Mouse (Mus musculus): Measurements from ENCODE around the gene Tet1. TPM values are rescaled to one million over a fixed set of nuclear protein-coding genes. Genes with fewer than 3 reads are reported as not detected.
"Not testable (repeated sequence)": the region's sequence is repeated elsewhere in the genome, so short reads cannot be mapped to it uniquely, and the experiment has no call there.

Gene Tet1
- 1 to 10 TPM in 9 of 26 experiments, under 1 TPM in 12, not detected in 5; 0.04 to 2.3 (median 0.88) TPM for total RNA-seq (2018; cell fraction: chromatin; rRNA removed)
- total RNA-seq (2018; cell fraction: cytosol; rRNA removed): under 1 TPM; 0.03 to 0.73 (median 0.21) TPM
- 1 to 10 TPM in 5 of 26 experiments, under 1 TPM in 19, not detected in 2; 0.06 to 1.9 (median 0.39) TPM for total RNA-seq (2018; cell fraction: nucleus; rRNA removed)
- polyA plus RNA-seq (2018): 0.04 to 0.12 TPM (median 0.04 TPM) in 3 replicates

DNA sequence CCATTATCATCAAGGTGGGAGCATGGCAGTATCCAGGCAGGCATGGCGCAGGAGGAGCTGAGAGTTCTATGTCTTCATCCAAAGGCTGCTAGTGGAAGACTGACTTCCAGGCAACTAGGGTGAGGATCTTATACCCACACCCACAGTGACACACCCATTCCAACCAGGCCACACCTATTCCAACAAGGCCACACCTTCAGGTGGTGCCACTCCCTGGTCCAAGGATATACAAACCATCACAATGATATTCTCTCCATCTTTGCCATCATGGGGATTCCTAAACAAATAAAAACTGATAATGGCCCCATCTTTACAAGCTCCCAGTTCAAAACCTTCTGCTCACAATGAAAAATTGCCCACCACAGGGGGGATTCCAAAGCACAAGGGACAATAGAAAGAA is at the start of gene Tet1:
Gene Tet1 (minus strand): TSS at position 101 of the 400 bp plus-strand sequence.
- H3K79me2 ChIP-seq (ENCODE audit: inconsistent target); H3K36me3 ChIP-seq (ENCODE audit: inconsistent target); H3K27ac ChIP-seq; H3K4me3 ChIP-seq (ENCODE audit: inconsistent target): not testable (repeated sequence)
- WGBS (ENCODE audit: missing documents): no CpG with 5 or more reads among the region's 1 CpGs

DNA sequence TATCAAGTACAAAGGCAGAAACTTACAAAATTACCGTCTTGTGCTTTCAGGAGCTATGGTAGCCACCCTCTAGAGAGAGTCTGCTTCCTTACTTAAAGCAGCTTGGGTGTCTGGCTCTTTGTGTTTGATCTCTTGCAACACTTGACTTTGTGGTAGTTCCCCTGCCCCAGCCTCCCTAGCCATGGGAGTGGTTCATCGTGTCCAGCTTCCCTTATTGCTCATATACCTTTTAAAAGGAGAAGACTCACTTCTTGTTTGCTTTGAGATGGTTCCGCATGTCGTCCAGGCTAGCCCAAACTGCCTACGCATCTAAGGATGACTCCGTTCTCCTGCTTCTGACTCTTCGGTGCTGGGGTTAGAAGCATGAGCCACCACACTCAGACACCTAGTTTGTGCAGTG is 39.8 kb upstream of the Tet1 start:
- Histone ChIP-seq H3K27ac (peak overlapping the region; percentile 25), H3K79me2 (ENCODE audit: inconsistent target) (no peaks in the 10 kb centered on the region), H3K36me3 (ENCODE audit: inconsistent target) (no peaks in the 10 kb centered on the region; the same call in 1 of the 2 replicates), H3K4me3 (ENCODE audit: inconsistent target) (no peak overlapping the region)
- WGBS (ENCODE audit: missing documents): 22% methylated on average over 7 of the region's 7 CpGs

GRCm38 (mm10) chr10:62946738-62947471 is 38.1 kb upstream of the Tet1 start, which contains the start of gene Dna2:
Gene Dna2, plus strand, starts transcription at chr10:62947026.
- peak within 1 kb of the TSS; percentile 52 for H3K4me3 ChIP-seq (ENCODE audit: inconsistent target)
- no peaks in the 10 kb centered on the region for H3K36me3 ChIP-seq (ENCODE audit: inconsistent target)
- H3K27ac ChIP-seq: peak within 1 kb of the TSS; percentile 64
- H3K79me2 ChIP-seq (ENCODE audit: inconsistent target): no peaks in the 10 kb centered on the region
- WGBS (ENCODE audit: missing documents): under 1% methylated on average over 67 of the region's 68 CpGs

GRCm38 (mm10) chr10:62944975-62945580 is 36.3 kb upstream of the Tet1 start:
- 3% methylated on average over 10 of the region's 10 CpGs for WGBS (ENCODE audit: missing documents)
- Histone ChIP-seq H3K36me3 (ENCODE audit: inconsistent target) (peaks cover 5% of the 10 kb centered on the region; the same call in 1 of the 2 replicates), H3K4me3 (ENCODE audit: inconsistent target) (no peak overlapping the region), H3K79me2 (ENCODE audit: inconsistent target) (no peaks in the 10 kb centered on the region), H3K27ac (peak overlapping the region; percentile 64)

DNA sequence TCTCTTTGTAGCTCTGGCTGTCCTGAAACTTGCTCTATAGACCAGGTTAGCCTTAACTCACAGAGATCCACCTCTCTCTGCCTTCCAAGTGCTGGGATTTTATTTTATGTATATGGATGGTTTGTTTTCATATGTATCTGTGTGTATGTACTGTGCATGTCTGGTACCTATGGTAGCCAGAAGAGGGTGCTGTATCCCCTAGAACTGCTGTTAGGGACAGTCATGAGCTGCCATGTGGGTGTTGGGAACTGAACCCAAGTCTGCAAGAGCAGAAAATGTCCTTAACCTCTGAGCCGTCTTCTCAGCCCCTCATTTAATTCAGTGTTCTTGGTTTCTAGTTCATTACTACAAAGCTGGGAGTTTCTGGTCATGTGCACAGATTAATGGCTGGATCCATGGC is 23.6 kb upstream of the Tet1 start:
- Histone ChIP-seq H3K4me3 (ENCODE audit: inconsistent target) (no peak overlapping the region), H3K79me2 (ENCODE audit: inconsistent target) (no peaks in the 10 kb centered on the region), H3K27ac (no peak overlapping the region), H3K36me3 (ENCODE audit: inconsistent target) (peaks cover 24% of the 10 kb centered on the region; the same call in 1 of the 2 replicates)
- 100% methylated on average over 1 of the region's 1 CpGs for WGBS (ENCODE audit: missing documents)

- WGBS (ENCODE audit: missing documents): 92% methylated on average over 4 of the region's 4 CpGs
Observed at GRCm38 (mm10) chr10:62924096-62924635, 15.4 kb upstream of the Tet1 start.

DNA sequence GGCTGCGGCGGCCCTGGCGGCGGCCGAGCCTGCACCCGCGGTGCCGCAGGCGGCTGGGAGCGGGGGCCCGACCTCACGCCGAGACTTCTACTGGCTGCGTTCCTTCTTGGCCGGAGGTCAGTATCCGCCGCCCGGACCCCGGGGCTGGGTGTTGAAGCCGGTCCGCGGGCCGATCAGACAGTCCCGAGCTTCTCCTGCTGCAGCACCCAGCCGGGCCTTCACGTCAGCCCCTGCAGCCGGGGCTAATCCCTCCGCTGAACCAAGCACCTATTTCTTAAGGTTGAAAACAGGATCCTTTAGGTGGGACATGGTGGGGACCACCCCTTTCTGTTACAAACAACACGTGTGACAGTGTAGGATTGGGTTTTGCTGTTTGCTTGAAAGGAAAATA is 12.0 kb upstream of the Tet1 start:
- Histone ChIP-seq H3K36me3 (ENCODE audit: inconsistent target) (no peaks in the 10 kb centered on the region), H3K27ac (peak overlapping the region; percentile 10; the same call in 1 of the 2 replicates), H3K79me2 (ENCODE audit: inconsistent target) (peaks cover 34% of the 10 kb centered on the region; the same call in 1 of the 2 replicates), H3K4me3 (ENCODE audit: inconsistent target) (peak overlapping the region; percentile 70)
- under 1% methylated on average over 29 of the region's 29 CpGs for WGBS (ENCODE audit: missing documents)

More at GRCm38 (mm10) chr10:62924096-62924635, 15.4 kb upstream of the Tet1 start:
- no peak overlapping the region for H3K4me3 ChIP-seq (ENCODE audit: inconsistent target)
- H3K27ac ChIP-seq: no peak overlapping the region
- H3K79me2 ChIP-seq (ENCODE audit: inconsistent target): peaks cover 34% of the 10 kb centered on the region; the same call in 1 of the 2 replicates
- H3K36me3 ChIP-seq (ENCODE audit: inconsistent target): peaks cover 7% of the 10 kb centered on the region; the same call in 1 of the 2 replicates

DNA sequence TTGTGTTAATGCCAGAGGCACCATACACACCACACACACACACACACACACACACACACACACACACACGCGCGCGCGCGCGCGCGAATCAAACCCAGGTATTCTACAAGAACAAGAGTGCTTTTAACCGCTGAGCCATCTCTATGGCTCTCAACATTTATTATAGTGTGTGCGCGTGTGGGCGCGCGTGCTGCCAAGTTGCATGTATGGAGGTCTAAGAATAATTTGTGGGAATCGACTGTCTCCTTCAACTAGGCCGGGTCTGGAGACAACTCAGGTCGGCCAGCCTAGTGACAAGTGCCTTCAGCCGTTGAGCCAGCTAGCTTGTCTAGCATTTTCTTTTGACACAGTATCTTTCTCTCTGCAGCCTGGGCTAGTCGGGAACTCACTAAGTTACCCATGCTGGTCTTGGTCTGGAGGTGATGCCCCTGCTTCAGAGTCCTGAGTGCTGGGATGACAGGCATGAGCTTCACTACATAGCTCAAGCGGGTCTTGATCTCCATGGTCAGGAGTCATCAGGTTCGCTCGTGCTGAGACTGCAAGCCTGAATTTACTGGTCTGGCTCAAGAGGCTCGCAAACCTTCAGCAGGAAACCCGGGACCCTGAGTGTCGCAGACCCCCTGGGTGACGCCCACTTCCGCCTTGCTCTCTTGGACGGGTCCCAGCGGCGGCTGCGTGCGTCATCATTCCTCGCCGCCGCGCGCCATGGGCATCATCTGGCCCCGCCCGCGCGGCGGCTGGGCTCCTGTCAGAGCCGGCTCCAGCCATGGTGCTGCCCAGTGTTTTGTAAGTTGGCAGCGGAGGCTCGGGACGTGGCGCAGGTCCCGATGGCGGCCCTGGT is 11.3 kb upstream of the Tet1 start, which contains the start of gene Slc25a16:
Gene Slc25a16 (plus strand): TSS at position 709 of the 841 bp plus-strand sequence.
- Histone ChIP-seq H3K79me2 (ENCODE audit: inconsistent target) (peaks cover 34% of the 10 kb centered on the region; the same call in 1 of the 2 replicates), H3K27ac (peak within 1 kb of the TSS; percentile 56), H3K36me3 (ENCODE audit: inconsistent target) (no peaks in the 10 kb centered on the region), H3K4me3 (ENCODE audit: inconsistent target) (peak within 1 kb of the TSS; percentile 79)
- WGBS (ENCODE audit: missing documents): 4% methylated on average over 50 of the region's 50 CpGs

DNA sequence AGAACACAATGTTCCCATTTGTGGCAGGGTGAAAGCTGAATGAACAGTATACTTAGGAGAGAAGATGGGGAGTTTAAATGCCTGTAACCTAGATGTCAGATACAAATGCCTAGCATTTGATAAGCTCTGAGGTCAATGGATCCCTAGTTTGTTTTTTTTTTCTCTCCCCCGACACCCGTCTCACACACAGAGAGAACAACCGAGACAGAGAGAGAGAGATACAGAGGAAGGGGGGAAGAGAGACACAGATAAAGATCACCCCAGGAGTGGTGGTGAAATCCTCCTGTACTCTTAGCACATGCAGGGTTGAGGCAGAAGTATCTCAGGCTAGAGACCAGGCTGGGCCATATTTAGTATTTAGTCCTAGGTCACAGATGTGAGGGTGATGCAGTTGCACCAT is 10.2 kb upstream of the Tet1 start:
- H3K36me3 ChIP-seq (ENCODE audit: inconsistent target): no peaks in the 10 kb centered on the region
- WGBS (ENCODE audit: missing documents): 70% methylated on average over 3 of the region's 3 CpGs
- H3K4me3 ChIP-seq (ENCODE audit: inconsistent target): no peak overlapping the region
- H3K27ac ChIP-seq: no peak overlapping the region
- H3K79me2 ChIP-seq (ENCODE audit: inconsistent target): peaks cover 31% of the 10 kb centered on the region; the same call in 1 of the 2 replicates

- H3K27ac ChIP-seq: no peak overlapping the region
- H3K4me3 ChIP-seq (ENCODE audit: inconsistent target): no peak overlapping the region
- H3K79me2 ChIP-seq (ENCODE audit: inconsistent target): no peaks in the 10 kb centered on the region
- WGBS (ENCODE audit: missing documents): 30% methylated on average over 2 of the region's 2 CpGs
- no peaks in the 10 kb centered on the region for H3K36me3 ChIP-seq (ENCODE audit: inconsistent target)
Observed at GRCm38 (mm10) chr10:62911120-62911519, 2.3 kb upstream of the Tet1 start.

GRCm38 (mm10) chr10:62906336-62906735 is 2.5 kb downstream of the Tet1 start:
- Histone ChIP-seq H3K4me3 (ENCODE audit: inconsistent target) (no peak overlapping the region), H3K79me2 (ENCODE audit: inconsistent target) (no peaks in the 10 kb centered on the region), H3K36me3 (ENCODE audit: inconsistent target) (no peaks in the 10 kb centered on the region), H3K27ac (no peak overlapping the region)
- WGBS (ENCODE audit: missing documents): 92% methylated on average over 7 of the region's 7 CpGs

DNA sequence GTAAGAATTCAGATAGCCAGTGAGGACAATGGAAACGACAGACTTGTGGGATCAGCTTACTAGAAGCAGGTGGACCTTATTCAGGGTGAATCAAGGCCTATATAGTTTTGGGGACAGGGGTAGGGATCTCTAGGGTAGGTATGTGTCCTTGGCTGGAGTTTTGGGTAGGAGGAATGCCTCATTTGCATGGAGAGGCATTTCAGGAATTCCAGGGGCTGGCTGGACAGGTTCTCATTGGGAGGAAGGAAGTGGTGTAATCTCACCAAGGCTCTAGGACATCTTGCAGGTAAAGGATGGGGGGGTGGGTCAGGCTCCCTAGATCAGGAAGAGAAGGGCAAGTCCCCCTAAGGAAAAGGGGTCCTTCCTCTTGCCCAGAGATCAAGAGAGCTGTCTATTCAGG is 6.0 kb downstream of the Tet1 start:
- Histone ChIP-seq H3K27ac (no peak overlapping the region), H3K79me2 (ENCODE audit: inconsistent target) (no peaks in the 10 kb centered on the region), H3K36me3 (ENCODE audit: inconsistent target) (no peaks in the 10 kb centered on the region), H3K4me3 (ENCODE audit: inconsistent target) (no peak overlapping the region)
- WGBS (ENCODE audit: missing documents): 67% methylated on average over 1 of the region's 1 CpGs

- Histone ChIP-seq H3K36me3 (ENCODE audit: inconsistent target) (no peaks in the 10 kb centered on the region), H3K4me3 (ENCODE audit: inconsistent target) (no peak overlapping the region), H3K79me2 (ENCODE audit: inconsistent target) (no peaks in the 10 kb centered on the region), H3K27ac (no peak overlapping the region)
- WGBS (ENCODE audit: missing documents): 85% methylated on average over 7 of the region's 8 CpGs
Observed at GRCm38 (mm10) chr10:62901826-62902225, 7.0 kb downstream of the Tet1 start.

- Histone ChIP-seq H3K4me3 (ENCODE audit: inconsistent target) (no peak overlapping the region), H3K27ac (no peak overlapping the region), H3K36me3 (ENCODE audit: inconsistent target) (no peaks in the 10 kb centered on the region), H3K79me2 (ENCODE audit: inconsistent target) (no peaks in the 10 kb centered on the region)
- WGBS (ENCODE audit: missing documents): 96% methylated on average over 4 of the region's 4 CpGs
Observed at GRCm38 (mm10) chr10:62900144-62900543, 8.7 kb downstream of the Tet1 start.

Data from macrophage (primary cell).